Mouse (Mus musculus) liver, embryonic 14.5 days (tissue): ENCODE results near the gene Limd1.

Experiments used
- CTCF ChIP-seq: IDR thresholded peaks from 2 replicates; pipeline ENCODE4 v1.5.1; 2016; ENCODE audit warnings: antibody characterized with exemption, low read depth, control low read depth
- EP300 ChIP-seq: IDR thresholded peaks from 2 replicates; pipeline ENCODE4 v1.6.1; 2016; ENCODE audit warnings: antibody characterized with exemption, low read depth

- no peak for TF ChIP-seq CTCF
- no peak for TF ChIP-seq EP300
Observed at GRCm38 (mm10) chr9:123456634-123457602, 21.6 kb upstream of the Limd1 start.
